Mouse (Mus musculus) mouse embryonic stem cell (cell line): ENCODE results near the gene Ahrr.

ENCODE experiments used
- in situ Hi-C, 2 experiments: fragments of 300-500 bp; cut with MboI; formaldehyde crosslinking; loops; 1 replicate in 1 of 2; 3 replicates in 1 of 2; pipeline ENCODE4 v1.14.3; 2019 to 2020; ENCODE audit warnings: low sequenced_read_pairs in 2 of 2, low pct_unique_long_range_greater_than_20kb in 1 of 2, mixed read lengths in 1 of 2; ENCODE audit not compliant: unreplicated experiment in 1 of 2

The Ahrr gene

GRCm38 (mm10) chr13:74292167-74292566 lies at the start of gene Ahrr:
TSS of gene Ahrr (minus strand) at chr13:74292331.
- in situ Hi-C loops, result loop anchor here (10.0 to 25.0 kb wide), 4 partner anchors 97 to 580 kb away; partner anchors contain the start of genes Slc6a19 (in 1 of the 2) and Zdhhc11 (in 1 of the 2)

GRCm38 (mm10) chr13:74341036-74341435 lies 48.9 kb upstream of the Ahrr start:
- in situ Hi-C loops, result loop anchor here in 1 of 2 experiments (25.0 kb wide), 1 partner anchor 196 kb away; no protein-coding TSS in a partner anchor

- in situ Hi-C loops, result loop anchor here in 1 of 2 experiments (25.0 kb wide), 1 partner anchor 208 kb away; no protein-coding TSS in a partner anchor
Measured at GRCm38 (mm10) chr13:74329321-74329720, 37.2 kb upstream of the Ahrr start.

- in situ Hi-C loops, result no loop called here
Measured at GRCm38 (mm10) chr13:74317170-74317849, 25.2 kb upstream of the Ahrr start, which contains the start of gene Pdcd6. TSS of gene Pdcd6 (minus strand) at chr13:74317580.

- in situ Hi-C loops, result no loop called here
Measured at GRCm38 (mm10) chr13:74316789-74317169, 24.6 kb upstream of the Ahrr start.

GRCm38 (mm10) chr13:74316386-74316785 lies 24.3 kb upstream of the Ahrr start:
- in situ Hi-C loops, result no loop called here

- in situ Hi-C loops, result no loop called here
Measured at GRCm38 (mm10) chr13:74314616-74315015, 22.5 kb upstream of the Ahrr start.

- in situ Hi-C loops, result loop anchor here in 1 of 2 experiments (10.0 kb wide), 1 partner anchor 111 kb away; no protein-coding TSS in a partner anchor
Measured at GRCm38 (mm10) chr13:74305780-74306179, 13.6 kb upstream of the Ahrr start.

GRCm38 (mm10) chr13:74305380-74305779 lies 13.2 kb upstream of the Ahrr start:
- in situ Hi-C loops, result loop anchor here in 1 of 2 experiments (10.0 kb wide), 1 partner anchor 111 kb away; no protein-coding TSS in a partner anchor

- in situ Hi-C loops, result loop anchor here in 1 of 2 experiments (10.0 kb wide), 1 partner anchor 108 kb away; no protein-coding TSS in a partner anchor
Measured at GRCm38 (mm10) chr13:74302050-74303037, 10.2 kb upstream of the Ahrr start.

GRCm38 (mm10) chr13:74301607-74301984 lies 9.5 kb upstream of the Ahrr start:
- in situ Hi-C loops, result loop anchor here in 1 of 2 experiments (10.0 kb wide), 1 partner anchor 107 kb away; no protein-coding TSS in a partner anchor

GRCm38 (mm10) chr13:74300925-74301606 lies 8.9 kb upstream of the Ahrr start:
- in situ Hi-C loops, result loop anchor here in 1 of 2 experiments (10.0 kb wide), 1 partner anchor 106 kb away; no protein-coding TSS in a partner anchor

- in situ Hi-C loops, result loop anchor here (10.0 to 25.0 kb wide), 4 partner anchors 102 to 584 kb away; partner anchors contain the start of genes Slc6a19 (in 1 of the 2) and Zdhhc11 (in 1 of the 2)
Measured at GRCm38 (mm10) chr13:74296376-74296775, 4.2 kb upstream of the Ahrr start.

- in situ Hi-C loops, result loop anchor here (10.0 to 25.0 kb wide), 4 partner anchors 95 to 577 kb away; partner anchors contain the start of genes Slc6a19 (in 1 of the 2) and Zdhhc11 (in 1 of the 2)
Measured at GRCm38 (mm10) chr13:74289646-74290045, 2.5 kb downstream of the Ahrr start.

GRCm38 (mm10) chr13:74282299-74282698 lies 9.8 kb downstream of the Ahrr start:
- in situ Hi-C loops, result loop anchor here in 1 of 2 experiments (25.0 kb wide), 2 partner anchors 320 to 570 kb away; partner anchors contain the start of genes Slc6a19 and Zdhhc11

- in situ Hi-C loops, result loop anchor here in 1 of 2 experiments (25.0 kb wide), 2 partner anchors 313 to 563 kb away; partner anchors contain the start of genes Slc6a19 and Zdhhc11
Measured at GRCm38 (mm10) chr13:74275726-74276125, 16.4 kb downstream of the Ahrr start.

- in situ Hi-C loops, result no loop called here
Measured at GRCm38 (mm10) chr13:74260231-74260992, 31.7 kb downstream of the Ahrr start.
